Mouse (Mus musculus) heart, postnatal 4 days (tissue): ENCODE data around the gene Fut8. TPM values are rescaled to one million over a fixed set of nuclear protein-coding genes. Genes with fewer than 3 reads are reported as not detected.

ENCODE experiments used
- DNase-seq: peaks from one replicate; pipeline ENCODE4 v3.0.0; 2021
- total RNA-seq, 2 experiments: library from RNA; stranded (reverse); gene quantifications; 2 replicates each; pipeline ENCODE4 v1.2.3; 2021

Fut8 gene
- 10 to 100 TPM; 21.9 to 22.3 TPM for total RNA-seq

DNA sequence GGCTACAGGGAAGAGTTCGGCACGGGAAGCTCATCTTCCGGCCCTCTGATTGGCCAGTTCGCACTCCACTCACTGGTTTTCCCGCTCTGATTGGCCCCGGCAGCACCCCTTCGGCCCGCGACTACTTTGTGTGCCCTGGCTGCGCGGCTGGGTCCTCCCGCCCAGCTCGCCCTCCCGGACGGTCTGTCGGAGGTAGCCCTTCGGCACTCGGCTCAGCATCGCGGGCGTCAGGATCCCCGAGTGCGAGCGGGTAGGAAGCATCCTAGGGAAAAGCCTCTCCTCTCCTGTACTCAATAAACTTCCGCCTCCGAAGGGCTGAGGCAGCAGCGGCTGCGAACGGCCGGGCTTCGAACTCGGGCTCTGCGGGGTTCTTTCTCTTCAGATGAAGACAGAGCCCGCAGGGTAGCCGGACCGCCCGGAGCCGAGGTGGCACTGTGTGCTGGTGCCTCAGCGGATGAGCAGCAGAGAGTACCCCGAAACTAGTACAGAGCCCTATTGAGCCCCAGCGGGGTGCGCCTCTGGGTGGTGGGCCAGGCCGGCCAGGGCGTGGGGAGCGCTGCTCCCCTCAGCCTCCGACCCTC is at the start of gene Fut8:
TSS of gene Fut8 (plus strand) at position 176 of the 581 bp plus-strand sequence.
- peak; percentile 92 for DNase-seq

DNA sequence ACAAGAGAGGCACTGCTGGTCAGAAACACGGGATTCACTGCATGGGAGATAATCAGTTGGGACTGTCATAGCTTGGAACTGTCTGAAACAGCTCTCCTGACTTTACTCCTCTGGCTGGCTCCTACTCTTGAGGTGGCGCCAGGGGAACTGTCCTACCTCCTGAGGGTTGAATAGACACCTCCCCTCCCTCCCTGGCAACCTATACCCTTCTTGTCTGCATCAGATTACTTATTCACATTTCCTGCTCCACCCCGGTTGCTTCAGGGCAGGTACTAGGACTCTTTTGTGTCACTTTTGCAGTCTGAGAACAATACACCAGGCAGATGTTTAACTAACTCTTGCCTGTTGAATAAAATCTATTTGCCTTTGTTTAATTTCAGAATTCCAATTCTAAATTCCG is 48.8 kb upstream of the Fut8 start:
- no peak for DNase-seq

DNA sequence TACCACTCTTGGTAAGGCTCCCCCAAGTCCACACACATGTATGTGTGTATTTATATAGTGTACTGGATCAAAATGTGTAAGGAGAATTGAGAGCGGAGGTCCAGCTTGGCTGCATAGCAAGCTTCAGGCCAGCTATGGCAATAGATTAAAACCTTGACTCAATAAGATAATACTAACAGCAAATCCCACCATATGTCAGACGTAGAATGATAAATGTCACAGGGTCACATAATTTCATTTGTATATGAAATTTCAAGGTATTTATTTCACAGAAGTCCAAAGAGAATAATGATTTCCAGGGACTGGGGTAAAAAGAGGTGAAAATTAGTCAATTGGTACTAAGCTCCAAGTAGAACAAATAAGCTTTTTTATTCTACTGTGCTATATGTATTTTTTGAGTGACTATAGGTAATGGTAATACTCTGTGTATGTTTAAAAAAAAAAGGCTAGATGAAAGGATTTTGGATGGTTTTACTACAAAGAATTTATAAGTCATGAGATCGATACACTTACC is 47.9 kb upstream of the Fut8 start:
- no peak for DNase-seq

DNA sequence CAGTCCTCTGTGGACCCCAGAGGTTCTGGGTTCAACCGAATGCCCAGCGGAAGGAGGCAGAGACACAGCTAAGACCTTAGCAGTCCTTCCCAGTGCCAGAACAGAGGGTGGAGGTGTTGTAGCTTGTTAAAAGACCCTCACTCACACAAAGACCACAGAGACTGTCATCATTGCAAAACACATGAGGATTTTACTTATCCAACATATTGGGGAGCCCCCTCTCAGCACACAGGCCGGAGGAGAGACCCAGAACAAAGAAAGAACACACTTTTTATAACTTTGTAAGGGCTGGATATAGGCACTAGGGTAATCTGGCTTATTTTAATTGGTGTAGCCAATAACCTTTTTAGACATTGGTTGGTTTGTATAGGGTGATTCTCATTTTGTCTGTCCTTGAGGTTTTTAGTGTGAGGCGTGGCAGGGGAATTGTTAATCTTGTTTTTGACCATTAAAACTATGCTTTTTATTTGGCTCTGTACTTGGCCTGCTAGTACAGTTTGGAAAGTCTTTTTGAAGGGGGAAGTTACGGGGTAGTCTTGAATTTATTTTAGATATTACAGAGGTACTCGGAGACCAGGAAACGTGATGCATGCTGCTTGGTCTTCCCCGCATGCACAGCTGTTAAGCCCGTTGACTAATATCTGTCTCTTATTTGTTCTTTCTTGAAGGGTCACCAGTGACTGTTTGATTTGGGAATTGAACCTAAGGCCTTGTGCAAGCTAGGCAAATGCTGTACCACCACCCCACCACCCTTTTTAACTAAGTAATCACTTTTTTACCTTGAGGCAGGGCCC is 46.2 kb upstream of the Fut8 start:
- no peak for DNase-seq

DNA sequence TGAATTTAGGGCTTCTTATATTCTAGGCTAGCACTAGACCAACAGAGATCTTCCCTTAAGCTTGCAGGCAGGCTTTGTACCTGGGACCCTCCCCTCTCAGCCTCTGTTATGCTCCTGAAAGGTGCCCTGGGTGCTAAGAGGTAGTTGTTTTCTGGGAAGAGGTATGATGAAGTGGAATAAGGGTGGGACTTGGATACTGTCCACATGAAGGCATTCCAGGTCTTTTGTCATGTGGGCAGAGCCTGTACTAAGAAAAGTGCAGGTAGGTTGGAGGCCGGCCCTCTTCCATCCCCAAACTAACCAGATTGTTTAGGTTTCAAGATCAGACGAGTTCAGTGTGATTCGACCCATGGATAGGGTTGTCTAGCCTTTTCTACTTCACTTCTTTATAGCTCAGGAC is 45.2 kb upstream of the Fut8 start:
- DNase-seq: no peak

DNA sequence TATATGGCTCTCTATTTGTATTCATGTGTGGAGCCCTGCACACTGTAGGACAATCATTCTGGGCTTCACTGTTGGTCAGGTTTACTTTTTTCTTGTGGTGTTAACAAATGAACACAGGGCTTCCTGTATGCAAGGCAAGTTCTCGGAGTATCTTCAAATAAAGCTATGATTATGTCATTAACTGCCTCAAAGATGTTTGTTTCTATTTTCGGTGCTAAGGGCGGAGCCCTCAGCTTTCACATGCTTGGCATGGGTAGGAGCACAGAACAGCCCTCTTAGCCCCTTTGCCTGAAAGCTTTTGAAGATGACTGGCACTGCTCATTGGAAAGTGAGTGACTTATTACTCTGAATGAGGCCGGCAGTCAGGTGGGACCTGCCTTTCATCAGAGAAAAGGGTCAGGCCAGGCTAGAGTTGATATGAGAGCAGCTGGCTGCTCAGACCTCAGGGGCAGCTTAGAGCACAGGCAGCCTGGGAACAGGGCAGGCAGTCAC is 44.7 kb upstream of the Fut8 start:
- DNase-seq: peak; percentile 28

DNA sequence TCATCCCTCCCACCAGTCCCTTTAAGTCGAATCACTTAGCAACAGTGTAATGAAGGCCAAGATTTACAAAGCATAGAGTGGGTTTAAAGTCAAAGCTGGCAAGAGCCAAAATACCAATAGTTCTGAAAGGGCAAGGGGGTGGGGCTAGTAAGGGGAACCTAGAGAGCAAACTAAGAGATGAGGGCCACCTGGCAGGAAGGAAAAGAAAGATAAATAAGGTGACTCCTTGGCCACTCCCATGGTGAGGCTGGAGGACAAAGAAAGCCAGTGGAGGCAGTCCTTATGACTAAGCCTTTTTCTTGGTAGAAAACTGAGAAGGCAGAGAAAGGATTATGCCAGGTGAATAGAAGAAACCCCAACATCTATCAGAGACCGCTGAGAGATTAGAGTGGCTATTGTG is 42.9 kb upstream of the Fut8 start:
- DNase-seq: no peak

DNA sequence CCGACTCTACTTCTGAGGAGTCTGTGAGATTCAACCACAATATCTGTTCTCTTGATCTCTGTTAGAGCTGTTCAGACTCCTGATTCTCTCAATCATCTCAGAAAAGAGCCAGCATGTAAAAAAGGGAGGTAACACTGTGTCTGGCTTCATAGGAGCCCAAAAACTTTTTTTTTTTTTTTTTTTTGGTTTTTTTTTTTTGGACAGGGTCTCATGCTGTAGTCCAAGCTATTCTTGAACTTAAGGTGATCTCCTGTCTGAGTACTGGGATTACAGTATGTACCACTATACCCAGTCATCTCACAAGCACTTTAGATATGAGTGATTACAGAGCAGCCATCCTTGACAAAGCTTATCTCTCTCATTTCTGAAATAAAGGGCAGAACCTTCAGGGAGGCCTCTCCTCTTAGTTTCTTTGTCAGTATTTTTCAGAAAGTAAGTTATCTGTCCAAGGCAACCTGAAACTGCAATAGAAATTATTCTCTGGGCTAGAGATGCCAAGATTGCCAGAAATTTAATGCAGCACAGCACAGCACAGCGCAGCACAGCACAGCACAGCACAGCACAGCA is 41.3 kb upstream of the Fut8 start:
- DNase-seq: no peak

DNA sequence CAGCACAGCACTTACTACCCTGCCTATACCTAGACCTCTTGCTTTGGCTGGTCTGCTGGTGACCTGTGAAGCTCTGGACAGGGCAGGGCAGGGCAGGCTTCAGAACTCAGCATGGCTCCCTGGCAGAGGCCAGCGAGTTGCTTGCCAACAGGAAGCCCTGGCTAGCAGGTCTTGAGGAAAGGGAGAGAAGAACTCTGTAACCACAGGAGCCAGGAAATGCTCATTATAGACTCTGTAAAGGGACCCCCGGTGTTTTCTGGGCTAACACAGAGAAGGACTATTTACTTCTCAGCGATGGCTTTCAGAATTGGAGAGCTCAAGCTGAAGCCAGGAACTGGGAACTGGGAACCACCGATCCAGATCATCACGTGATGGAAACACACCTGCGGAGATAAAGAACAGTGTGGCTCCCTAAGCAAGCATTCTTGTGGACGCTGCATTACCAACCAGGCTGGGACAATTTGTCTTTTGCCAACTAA is 40.8 kb upstream of the Fut8 start:
- DNase-seq: no peak

DNA sequence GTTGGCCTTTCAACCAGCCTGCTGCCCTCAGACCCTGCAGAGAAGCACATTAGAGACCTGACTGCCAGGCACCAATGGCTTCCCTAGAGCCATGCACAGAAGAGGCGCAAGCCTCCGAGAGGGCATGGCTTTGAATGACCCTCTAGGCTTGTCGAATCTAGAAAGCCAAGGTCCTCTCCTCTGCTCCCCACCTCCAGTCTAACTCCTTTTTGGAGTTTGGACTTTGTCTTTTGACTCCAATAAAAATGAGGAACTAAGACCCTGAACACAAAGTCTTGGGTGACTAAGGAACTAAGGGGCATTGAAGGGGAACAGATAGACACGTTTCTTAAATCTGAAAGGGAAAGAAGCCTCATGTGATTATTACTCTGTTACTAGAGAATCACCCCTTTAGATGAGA is 39.7 kb upstream of the Fut8 start:
- no peak for DNase-seq

DNA sequence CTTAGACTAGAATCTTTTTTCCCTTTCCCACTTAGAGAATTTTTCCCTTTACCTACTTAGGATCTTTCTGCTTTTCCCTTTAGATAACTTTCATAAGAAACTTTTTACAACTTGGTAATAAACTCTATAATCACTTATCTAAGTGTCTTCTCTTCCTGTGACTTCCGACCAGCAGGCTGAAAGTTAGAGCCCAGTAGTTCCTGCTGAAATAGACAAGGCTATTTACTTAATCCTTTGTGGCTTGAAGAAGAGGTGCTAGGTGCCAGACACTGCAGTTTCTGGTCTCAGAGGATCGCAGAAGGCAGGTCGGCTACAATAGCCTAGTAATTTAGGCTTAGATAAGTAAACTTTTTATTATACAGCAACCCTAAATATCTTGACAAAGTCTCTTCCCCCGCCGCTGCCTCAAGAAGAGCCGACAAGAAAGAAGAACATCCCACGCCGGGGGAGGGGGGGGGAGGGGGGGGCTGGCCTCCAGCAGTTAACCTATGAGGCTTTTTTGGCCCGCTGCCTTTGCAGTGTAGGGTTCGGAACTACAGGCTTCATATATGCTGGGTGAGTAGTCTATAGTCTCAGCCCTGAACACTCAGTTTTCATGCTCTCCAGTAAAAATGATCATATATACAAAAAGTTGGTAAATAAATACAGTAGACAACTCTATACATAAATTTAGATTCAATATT is 36.3 kb upstream of the Fut8 start:
- no peak for DNase-seq

DNA sequence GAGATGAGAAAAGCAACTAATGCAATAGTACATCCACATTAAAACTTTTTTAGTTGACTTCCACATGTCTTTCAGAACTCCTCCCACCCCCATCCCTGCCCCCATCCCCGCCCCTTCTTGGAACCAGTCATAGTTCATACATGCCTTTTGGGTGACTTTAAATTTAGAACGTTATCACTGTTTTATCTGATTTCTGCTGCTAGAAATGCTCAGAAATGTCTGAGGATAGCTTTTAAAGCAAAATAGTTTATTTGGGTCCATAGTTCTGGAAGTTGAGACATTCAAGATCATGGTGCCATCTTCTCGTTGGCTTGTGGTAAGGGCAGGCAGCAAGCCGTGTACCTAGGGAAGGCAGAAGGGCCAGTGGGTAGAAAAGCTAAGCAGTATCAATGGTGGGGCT is 34.8 kb upstream of the Fut8 start:
- DNase-seq: no peak

DNA sequence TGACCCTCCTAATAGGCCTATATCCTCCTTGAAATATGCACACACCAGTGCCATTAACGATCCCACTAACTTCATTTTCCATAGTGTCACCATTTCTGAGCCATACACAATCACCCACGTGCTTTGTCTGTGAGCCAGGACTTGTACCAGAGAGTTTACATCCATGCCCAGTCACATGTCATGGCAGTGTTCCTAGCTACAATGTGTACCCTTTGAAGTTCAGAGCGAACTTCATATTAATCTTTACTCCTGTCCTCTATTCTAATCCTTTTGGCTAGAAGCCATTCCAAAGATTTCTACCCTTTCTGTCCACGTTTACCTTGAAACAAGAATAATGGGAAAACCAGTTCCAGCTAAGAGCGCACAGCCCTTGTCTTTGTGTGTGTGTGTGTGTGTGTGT is 31.1 kb upstream of the Fut8 start:
- no peak for DNase-seq

DNA sequence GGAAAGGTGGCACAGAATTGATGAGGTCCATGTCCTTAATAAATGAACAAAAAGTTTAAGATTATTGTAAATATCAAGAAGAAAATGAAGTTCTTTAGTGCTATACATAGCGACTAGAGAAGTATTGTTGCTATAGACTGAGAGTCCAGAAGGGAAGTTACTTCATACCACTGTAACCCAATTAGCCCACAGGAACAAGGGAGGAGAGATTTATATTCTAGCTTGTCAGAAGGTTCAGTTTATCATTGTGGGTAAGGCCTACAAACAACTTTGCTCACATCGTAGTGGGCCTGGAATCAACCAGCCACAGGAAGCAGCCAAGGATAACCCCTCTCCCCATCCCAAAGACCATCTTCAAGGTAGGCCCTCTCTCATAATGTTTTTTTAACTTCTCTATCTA is 29.9 kb upstream of the Fut8 start:
- no peak for DNase-seq

DNA sequence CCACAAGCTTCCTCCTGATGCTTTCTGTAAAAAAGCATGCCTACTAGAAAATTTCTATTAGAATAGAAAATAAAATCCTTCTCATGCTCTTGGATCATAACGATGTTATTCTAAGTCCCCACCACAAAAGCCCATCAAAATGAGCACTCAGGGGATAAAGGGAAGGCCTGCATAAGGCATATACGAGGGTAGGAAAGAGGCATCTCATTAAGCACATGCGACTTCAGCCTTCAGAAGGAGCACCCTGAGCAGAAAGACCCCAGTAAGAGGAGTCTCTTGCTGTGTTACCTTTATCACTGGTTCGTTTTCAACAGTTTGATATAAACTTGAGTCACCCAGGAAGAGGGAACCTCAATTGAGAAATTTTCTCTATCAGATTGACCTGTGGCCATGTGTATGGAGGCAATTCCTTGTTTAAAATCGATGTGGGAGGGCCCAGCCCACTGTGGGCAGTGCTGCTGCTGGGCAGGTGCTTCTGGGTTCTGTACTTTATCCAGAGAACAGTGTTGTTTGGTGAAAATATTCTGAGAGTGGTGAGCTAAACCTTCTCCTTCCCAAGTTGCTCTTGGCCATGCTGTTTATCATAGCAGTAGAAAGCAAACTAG is 29.2 kb upstream of the Fut8 start:
- no peak for DNase-seq

DNA sequence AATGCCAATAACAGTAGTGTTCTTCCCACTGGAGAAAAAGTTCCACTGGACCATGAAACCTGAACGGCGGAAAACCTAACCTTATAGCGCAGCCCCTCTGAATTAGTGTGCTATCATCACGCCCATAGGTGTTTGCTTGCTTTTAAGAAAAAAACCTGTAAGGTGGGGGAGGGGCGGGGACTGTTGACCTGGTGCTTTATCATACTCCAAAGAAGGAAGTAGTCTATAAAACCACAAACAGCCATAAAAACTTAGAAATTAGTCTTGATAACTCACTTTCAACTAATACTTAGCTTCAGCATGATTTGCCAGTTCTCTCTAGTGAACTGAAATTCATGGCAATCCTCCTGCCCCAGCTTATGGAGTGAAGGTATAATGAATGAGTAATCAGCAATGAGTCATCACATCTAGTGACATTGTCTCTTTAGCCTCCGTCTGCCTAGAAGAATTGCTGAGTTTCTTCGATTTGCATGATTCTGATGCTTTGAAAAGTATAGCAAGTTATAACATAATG is 26.2 kb upstream of the Fut8 start:
- DNase-seq: no peak

DNA sequence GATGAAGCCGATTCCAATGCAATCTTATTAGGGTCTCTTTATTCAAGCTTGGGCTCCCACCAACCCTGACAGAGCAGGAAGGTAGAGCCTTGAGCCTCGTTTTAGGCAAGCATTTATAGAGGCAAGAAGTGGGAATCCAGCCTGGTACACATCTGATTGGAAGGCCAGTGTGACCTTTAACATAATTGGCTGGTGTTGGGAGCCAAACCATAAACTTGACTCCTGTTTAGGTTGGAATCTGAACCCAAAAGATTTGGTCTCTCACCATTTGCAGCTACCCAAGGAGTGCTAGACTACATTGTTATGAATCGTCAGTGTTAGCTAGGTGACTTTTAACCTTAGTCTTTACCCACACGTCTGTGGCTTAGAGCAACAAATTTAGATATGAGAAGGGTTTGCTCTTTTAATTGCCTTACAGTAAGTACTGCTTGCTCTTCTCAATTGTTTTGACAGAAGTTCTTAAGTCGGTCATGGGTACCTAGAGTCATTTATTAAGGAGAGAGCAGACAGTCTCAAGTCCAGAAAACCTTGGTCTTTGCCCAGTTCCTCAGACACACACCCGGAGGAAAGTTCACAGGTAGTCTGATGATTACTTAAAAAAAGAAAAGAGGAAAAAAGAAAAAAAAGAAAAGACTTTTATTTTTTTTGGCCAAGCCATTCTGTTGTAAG is 23.9 kb upstream of the Fut8 start:
- no peak for DNase-seq

DNA sequence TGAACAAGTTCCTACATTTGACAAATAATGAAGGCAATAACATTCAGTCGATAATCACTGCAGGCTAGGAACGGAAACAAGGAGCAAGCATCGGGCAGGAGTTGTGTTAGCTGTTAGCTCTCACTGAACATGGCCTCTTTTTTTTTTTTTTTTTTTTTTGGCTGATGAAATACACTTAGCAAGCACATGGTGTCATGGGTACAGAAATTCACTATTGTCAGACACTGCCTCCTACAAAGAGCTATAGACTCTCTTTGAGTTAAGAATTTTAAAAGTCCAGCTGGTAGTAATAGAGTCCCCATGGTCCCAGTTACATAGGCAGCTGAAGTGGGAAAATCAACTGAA is 23.4 kb upstream of the Fut8 start:
- no peak for DNase-seq

DNA sequence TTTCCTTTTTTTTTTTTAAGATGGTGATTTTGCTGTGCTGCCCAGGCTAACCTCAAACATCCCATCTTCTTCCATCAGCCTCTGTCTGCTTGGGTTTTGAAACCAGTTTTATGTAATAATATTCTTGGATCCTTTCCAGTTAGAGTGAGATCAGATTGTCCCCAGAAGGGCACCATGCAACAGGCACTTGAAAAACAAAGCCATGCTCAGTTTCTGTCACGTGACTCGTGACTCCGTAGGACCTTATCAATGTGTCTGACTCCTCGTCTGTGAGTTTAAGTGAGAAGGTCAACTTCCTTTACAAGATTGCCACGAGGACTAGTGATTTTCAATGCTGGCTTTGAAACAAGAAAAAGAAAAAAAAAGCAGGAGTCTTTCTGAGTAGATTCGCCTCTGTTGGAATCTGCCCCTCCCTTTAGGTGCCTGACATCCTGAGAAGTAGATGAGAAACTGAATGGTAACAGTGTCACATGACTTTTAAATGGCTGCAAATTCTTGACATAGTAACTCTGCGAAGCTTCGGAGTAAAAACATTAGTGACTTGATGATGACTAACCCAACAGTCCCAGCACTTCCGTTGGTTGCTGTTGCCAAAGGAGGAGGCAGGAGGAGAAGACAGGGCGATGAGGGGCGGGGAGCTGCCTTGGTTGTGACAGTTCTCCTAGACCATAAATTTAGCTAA is 21.3 kb upstream of the Fut8 start:
- DNase-seq: no peak

DNA sequence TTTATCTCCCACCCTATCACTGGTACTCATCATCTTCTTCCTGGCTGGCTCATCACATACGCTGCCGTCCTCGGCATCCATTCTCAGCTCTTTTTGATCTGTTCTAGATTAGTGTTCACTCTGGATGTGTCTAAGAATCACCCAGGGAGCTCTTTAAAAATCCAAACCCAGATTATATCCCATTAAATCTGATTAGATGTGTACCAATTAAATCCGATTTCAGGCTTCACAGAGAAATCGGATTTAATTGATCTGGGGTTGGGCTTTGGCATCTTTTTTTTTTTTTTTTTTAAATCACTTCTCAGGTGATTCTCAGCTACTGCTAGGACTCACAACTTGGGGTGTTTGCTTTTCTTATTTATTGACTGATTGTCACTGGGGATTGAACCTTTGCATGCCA is 17.3 kb upstream of the Fut8 start:
- no peak for DNase-seq

DNA sequence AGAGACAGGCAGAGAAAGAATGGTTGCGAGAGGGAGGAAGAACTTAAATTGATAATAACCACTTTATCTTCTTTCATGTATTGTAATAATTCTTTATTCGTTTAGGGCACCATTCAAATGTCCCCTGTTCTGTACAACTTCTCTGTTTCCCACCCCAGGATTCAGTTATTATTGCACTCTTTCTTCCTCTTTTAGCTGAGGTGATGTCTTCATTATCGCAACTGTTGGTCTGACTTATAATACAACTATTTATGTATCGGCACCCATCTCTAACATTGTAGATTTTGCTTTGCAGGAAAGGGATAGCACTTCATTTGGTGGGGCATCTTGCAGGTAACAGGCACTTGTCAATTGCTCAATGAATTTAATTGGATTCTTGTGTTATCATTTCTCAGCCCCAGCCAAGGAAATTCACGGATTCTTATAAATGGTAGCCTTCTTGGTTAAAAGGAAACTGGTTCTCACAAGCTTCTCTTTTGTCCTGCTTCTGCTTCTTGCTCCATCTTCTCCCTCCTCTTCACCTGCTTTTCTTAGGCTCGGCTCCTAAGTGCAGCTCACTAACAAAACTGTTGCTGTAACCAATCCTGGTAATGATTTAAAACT is 15.6 kb upstream of the Fut8 start:
- DNase-seq: no peak
